Mouse (Mus musculus) E14TG2a.4 (cell line): ENCODE results near the gene Ifit2.

ENCODE experiments used
- CTCF ChIP-seq: conservative IDR thresholded peaks from 2 replicates; pipeline ENCODE4 v1.5.1; 2014; ENCODE audit warnings: low read length
- NANOG ChIP-seq: IDR thresholded peaks from 2 replicates; pipeline ENCODE4 v1.6.1; 2014; ENCODE audit warnings: borderline replicate concordance, low read length, mixed read lengths

- no peak for TF ChIP-seq CTCF
- no peak for TF ChIP-seq NANOG
These were observed 29.1 kb upstream of the Ifit2 start for GRCm38 (mm10) chr19:34521361-34521760.
